Mouse (Mus musculus): Measurements from ENCODE around the gene Naa15. TPM values are rescaled to one million over a fixed set of nuclear protein-coding genes. Genes with fewer than 3 reads are reported as not detected.

Gene Naa15
- polyA plus RNA-seq, 1 experiment from 2014 or later = 14.4 TPM

- ATAC-seq = no peak
- Histone ChIP-seq H3K4me2 (replicated peaks; ENCODE audit: low read depth) (no peak overlapping the region), H3K4me3 (ENCODE audit: low read depth, low read length) (no peak overlapping the region), H3K9ac (ENCODE audit: low read depth, low read length) (no peak overlapping the region), H3K27ac (ENCODE audit: low read depth, low read length) (no peak overlapping the region), H3K9me3 (ENCODE audit: control insufficient read depth) (no peaks in the 10 kb centered on the region), H3K36me3 (ENCODE audit: control insufficient read depth, insufficient read depth) (peaks cover 5% of the 10 kb centered on the region; the same call in 1 of the 2 replicates), H3K4me1 (replicated peaks; ENCODE audit: control insufficient read depth, insufficient read depth, low read length) (no peaks in the 10 kb centered on the region), H3K27me3 (replicated peaks; ENCODE audit: control insufficient read depth, insufficient read depth, low read length) (no peaks in the 10 kb centered on the region)
- 89% methylated on average over 3 of the region's 3 CpGs for WGBS
- TF ChIP-seq CTCF (IDR thresholded peaks at IDR 0.05; ENCODE audit: low read depth) = no peak
These were observed 20.1 kb downstream of the Naa15 start for GRCm38 (mm10) chr3:51434871-51435595.

- no peaks in the 10 kb centered on the region for H3K4me1 ChIP-seq (replicated peaks; ENCODE audit: control insufficient read depth, insufficient read depth, low read length)
- peaks cover 66% of the 10 kb centered on the region for H3K36me3 ChIP-seq (ENCODE audit: control insufficient read depth, insufficient read depth)
- H3K4me2 ChIP-seq (replicated peaks; ENCODE audit: low read depth) = no peak overlapping the region
- no peaks in the 10 kb centered on the region for H3K27me3 ChIP-seq (replicated peaks; ENCODE audit: control insufficient read depth, insufficient read depth, low read length)
- no peak overlapping the region for H3K9ac ChIP-seq (ENCODE audit: low read depth, low read length)
- no peak for TF ChIP-seq CTCF (IDR thresholded peaks at IDR 0.05; ENCODE audit: low read depth)
- no peak overlapping the region for H3K27ac ChIP-seq (ENCODE audit: low read depth, low read length)
- no peaks in the 10 kb centered on the region for H3K9me3 ChIP-seq (ENCODE audit: control insufficient read depth)
- ATAC-seq = no peak
- WGBS = 63% methylated on average over 2 of the region's 2 CpGs
- H3K4me3 ChIP-seq (ENCODE audit: low read depth, low read length) = no peak overlapping the region
These were observed 53.6 kb downstream of the Naa15 start for GRCm38 (mm10) chr3:51468530-51468929.

GRCm38 (mm10) chr3:51475706-51476105, 60.8 kb downstream of the Naa15 start:
- no peak for TF ChIP-seq CTCF (IDR thresholded peaks at IDR 0.05; ENCODE audit: low read depth)
- H3K9ac ChIP-seq (ENCODE audit: low read depth, low read length) = no peak overlapping the region
- WGBS = 39% methylated on average over 4 of the region's 4 CpGs

GRCm38 (mm10) chr3:51479893-51480292, 64.9 kb downstream of the Naa15 start:
- no peaks in the 10 kb centered on the region for H3K4me1 ChIP-seq (replicated peaks; ENCODE audit: control insufficient read depth, insufficient read depth, low read length)
- no peak overlapping the region for H3K27ac ChIP-seq (ENCODE audit: low read depth, low read length)
- H3K9ac ChIP-seq (ENCODE audit: low read depth, low read length) = no peak overlapping the region
- no peaks in the 10 kb centered on the region for H3K36me3 ChIP-seq (ENCODE audit: control insufficient read depth, insufficient read depth)
- H3K4me3 ChIP-seq (ENCODE audit: low read depth, low read length) = no peak overlapping the region
- H3K9me3 ChIP-seq (ENCODE audit: control insufficient read depth) = no peaks in the 10 kb centered on the region
- no peak overlapping the region for H3K4me2 ChIP-seq (replicated peaks; ENCODE audit: low read depth)
- TF ChIP-seq CTCF (IDR thresholded peaks at IDR 0.05; ENCODE audit: low read depth) = no peak
- no peak for ATAC-seq
- H3K27me3 ChIP-seq (replicated peaks; ENCODE audit: control insufficient read depth, insufficient read depth, low read length) = no peaks in the 10 kb centered on the region
- WGBS = 38% methylated on average over 2 of the region's 2 CpGs

More at GRCm38 (mm10) chr3:51475706-51476105, 60.8 kb downstream of the Naa15 start:
- Histone ChIP-seq H3K4me2 (replicated peaks; ENCODE audit: low read depth) (peak overlapping the region; percentile 39), H3K4me3 (ENCODE audit: low read depth, low read length) (no peak overlapping the region), H3K9me3 (ENCODE audit: control insufficient read depth) (no peaks in the 10 kb centered on the region), H3K36me3 (ENCODE audit: control insufficient read depth, insufficient read depth) (peaks cover 27% of the 10 kb centered on the region), H3K27ac (ENCODE audit: low read depth, low read length) (no peak overlapping the region), H3K4me1 (replicated peaks; ENCODE audit: control insufficient read depth, insufficient read depth, low read length) (no peaks in the 10 kb centered on the region), H3K27me3 (replicated peaks; ENCODE audit: control insufficient read depth, insufficient read depth, low read length) (no peaks in the 10 kb centered on the region)
- peak; percentile 44 for ATAC-seq

- Histone ChIP-seq H3K36me3 (ENCODE audit: control insufficient read depth, insufficient read depth) (no peaks in the 10 kb centered on the region), H3K27ac (ENCODE audit: low read depth, low read length) (no peak overlapping the region), H3K4me1 (replicated peaks; ENCODE audit: control insufficient read depth, insufficient read depth, low read length) (no peaks in the 10 kb centered on the region), H3K9ac (ENCODE audit: low read depth, low read length) (no peak overlapping the region), H3K4me2 (replicated peaks; ENCODE audit: low read depth) (no peak overlapping the region), H3K4me3 (ENCODE audit: low read depth, low read length) (no peak overlapping the region), H3K9me3 (ENCODE audit: control insufficient read depth) (no peaks in the 10 kb centered on the region), H3K27me3 (replicated peaks; ENCODE audit: control insufficient read depth, insufficient read depth, low read length) (no peaks in the 10 kb centered on the region)
- ATAC-seq = no peak
- peak; percentile 83 for TF ChIP-seq CTCF (IDR thresholded peaks at IDR 0.05; ENCODE audit: low read depth)
These were observed 66.1 kb downstream of the Naa15 start for GRCm38 (mm10) chr3:51481059-51481458.

- Histone ChIP-seq H3K27me3 (replicated peaks; ENCODE audit: control insufficient read depth, insufficient read depth, low read length) (no peaks in the 10 kb centered on the region), H3K9ac (ENCODE audit: low read depth, low read length) (no peak overlapping the region), H3K4me2 (replicated peaks; ENCODE audit: low read depth) (no peak overlapping the region), H3K4me3 (ENCODE audit: low read depth, low read length) (no peak overlapping the region), H3K36me3 (ENCODE audit: control insufficient read depth, insufficient read depth) (no peaks in the 10 kb centered on the region), H3K4me1 (replicated peaks; ENCODE audit: control insufficient read depth, insufficient read depth, low read length) (no peaks in the 10 kb centered on the region), H3K9me3 (ENCODE audit: control insufficient read depth) (no peaks in the 10 kb centered on the region), H3K27ac (ENCODE audit: low read depth, low read length) (no peak overlapping the region)
- ATAC-seq = no peak
- 59% methylated on average over 3 of the region's 3 CpGs for WGBS
- TF ChIP-seq CTCF (IDR thresholded peaks at IDR 0.05; ENCODE audit: low read depth) = no peak
These were observed 66.9 kb downstream of the Naa15 start for GRCm38 (mm10) chr3:51481881-51482280.

All from intestine, postnatal 0 days (tissue).